Mouse (Mus musculus): ENCODE data around the gene Setd2.
A peak's percentile ranks its signal among the peaks of the same experiment; 100 is the strongest.

Gene Setd2

DNA sequence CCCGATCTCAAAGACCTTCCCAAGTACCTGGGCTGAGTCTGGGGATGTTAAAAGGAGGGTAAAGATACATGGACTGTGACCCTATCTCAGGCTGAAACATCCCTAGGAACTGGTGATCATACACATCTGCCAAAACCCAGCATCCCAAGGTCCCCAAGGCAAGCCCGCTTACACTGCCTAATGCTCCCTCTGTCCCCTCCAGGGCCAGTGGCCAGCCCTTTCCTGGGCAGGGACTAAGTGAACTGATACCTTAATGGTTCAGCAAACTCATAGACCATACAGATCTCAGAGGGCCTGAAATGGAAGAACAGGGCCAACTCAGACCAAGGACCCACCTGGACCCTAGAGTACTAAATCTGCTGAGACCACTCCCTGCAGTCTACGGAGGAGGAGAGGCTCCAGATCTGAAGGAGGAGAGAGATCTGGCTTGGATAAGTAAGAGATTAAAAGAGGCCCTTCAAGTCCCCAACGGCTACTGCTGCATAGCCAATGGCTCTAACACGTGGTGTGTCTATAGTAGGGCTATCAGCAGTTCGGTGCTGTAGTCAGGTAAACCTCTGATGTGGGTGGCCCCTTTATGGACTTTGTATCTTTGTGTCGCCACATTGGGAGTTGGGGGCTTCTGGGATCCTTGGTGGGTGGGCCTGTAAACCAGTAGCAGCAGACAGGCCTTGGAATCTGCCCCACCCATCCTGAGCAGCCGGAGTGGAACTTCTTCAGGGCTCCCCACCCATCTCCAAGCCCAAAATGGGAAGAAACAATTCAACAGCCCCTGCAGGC is 91.2 kb downstream of the Setd2 start:
- no peak for DNase-seq (ENCODE audit: low spot score)

DNA sequence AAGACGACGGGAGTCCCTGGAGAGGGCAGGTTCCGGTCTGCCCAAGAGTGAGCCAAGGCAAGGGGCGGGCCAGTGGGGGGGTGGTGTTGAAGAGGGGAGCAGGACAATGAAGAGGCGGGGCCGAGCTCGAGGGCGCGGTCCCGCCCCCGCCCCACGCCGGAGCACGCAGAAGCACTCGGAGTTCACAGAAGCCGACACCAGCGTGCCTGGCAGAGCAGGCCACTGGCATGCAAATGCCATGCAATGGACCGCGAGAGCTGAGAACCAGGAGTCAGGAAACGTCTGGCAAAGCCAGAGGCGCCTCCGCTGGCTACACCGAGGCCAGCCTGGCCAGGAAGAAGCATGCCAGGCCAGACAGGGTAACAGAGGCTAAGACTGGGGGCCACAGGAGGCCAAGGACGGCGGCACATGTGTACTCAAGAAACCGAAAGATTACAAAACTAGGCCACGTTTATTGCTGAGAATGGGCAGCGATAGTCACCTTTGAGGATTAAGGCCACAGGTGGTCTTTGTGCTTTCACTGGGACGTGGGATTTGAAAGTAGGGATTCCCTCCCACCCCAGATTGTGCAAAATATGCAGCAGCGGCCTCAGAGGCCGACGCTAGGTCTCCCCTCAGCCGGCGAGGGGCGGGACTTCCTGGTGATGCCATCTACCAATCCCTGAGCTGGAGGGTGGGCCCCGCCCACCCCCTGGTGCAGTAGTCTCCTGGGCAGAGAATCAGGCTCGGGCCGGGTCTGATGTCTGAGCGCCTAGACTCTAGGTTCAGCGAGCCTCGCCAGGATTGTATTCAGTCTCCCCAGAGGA is 92.2 kb downstream of the Setd2 start, which contains the start of gene Nradd:
TSS of gene Nradd (minus strand) at position 92 of the 806 bp plus-strand sequence.
- DNase-seq (ENCODE audit: low spot score) = peak; percentile 83

DNA sequence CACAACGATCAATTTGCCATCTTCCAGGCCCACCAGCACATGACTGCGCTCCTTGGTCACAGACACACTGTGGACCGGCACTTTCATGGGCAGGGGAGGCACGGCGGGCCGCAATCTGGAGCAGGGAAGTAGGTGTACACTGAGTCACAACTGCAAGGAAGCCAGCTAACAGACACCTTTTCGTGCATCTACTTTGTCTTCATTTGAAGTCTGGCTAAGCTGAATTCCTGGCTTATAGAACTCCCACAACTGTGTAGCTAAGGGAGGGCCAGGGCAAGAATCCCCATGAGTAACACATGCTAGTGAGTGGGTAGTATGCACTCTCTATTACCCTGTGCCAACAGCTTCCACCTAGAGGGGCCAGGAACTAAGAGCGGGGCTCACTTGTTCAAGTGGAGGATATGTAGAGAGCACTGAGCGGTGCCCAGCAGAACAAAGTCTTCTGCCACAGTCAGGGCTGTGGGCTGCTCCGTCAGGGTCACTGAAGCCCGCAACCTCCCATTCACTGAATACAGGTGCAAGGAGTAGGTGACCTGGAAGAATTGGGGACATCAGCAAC is 93.0 kb downstream of the Setd2 start:
- DNase-seq (ENCODE audit: low spot score) = no peak

DNA sequence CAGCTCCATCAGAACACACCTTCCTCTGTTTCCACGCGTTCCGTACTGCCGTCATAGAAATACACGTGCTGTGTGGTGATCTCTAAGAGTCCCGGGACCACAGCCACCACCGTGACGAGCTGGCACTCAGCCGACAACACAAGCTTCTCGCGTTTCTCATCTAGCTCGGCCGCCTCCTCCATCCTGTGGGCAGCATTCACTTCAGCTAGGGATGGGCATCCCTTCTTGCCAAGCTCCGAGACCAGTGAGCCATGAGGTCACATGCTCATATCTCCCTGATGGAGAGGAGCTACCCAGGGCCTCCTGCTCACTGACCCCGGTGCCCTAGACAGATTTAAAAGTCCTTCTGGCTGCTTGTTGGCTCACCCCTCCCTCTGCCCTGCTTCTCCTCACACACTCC is 97.8 kb downstream of the Setd2 start:
- DNase-seq (ENCODE audit: low spot score) = no peak

DNA sequence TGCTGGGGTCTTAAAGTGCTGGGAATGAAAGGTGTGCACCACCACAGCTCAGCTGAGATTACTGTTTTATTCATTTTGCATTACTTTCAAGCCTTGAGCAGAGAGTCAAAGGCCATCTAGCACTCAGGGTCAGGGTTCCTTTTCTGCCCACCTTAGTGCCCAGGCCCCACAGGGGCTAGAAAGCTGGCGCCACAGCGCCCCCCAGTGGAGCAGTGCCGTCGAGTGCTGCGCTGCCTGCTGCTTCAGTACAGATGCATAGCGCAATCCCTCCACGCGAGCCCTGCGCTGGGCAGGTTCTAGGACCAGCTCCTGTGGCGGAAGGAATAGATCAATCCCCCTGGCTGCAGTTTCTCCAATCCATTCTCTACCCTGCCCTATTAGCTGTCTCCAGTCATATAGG is 98.8 kb downstream of the Setd2 start:
- DNase-seq (ENCODE audit: low spot score) = no peak

DNA sequence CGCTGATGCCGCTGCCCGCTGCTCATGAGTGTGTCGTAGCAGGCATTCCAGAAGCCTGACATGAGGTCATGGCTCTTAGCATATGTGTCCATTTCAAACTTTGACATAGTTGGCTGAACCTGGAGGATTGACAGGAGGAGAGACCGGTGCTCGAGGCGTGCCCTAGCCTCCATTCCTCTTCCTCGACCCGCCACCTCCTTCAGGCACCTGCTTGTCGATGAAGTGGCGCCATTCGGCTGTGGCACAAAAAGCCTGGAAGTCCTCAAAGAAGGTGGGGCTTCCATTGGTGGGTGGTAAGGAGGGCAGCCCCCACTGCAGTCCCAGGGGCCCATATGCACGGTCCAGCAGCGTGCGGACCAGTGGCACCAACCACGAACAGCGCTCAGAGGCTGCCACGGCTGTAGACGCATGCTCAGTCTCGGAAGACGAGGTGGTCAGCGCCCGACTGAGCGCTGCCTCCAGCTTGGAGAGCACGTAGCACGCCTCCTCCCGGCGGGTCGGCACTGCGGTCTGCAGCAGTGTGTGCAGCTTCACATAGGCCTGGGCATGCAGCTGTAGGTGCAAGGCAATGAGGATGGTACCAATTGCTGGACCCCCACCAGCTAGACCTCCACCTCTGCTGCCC is 99.4 kb downstream of the Setd2 start:
- DNase-seq (ENCODE audit: low spot score) = no peak

DNA sequence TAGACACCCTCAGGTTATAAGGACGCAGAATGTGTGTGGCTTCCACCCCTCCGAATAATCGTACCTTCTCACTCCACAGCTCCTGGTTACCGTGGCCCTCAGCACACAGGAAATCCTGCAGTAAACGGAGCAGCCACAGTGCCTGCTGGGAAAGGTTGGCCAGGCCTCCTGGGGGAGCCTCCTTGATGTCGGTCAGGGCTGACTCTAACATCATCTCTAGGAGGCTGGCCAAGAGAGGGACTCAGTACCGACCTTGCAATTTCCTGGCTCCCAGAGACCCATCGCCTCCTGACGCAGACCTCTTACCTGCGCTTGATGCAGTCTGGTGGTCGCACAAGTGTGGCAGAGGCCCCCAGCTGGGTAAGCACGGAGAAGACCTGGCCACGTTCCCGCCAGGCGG is 100.3 kb downstream of the Setd2 start:
- no peak for DNase-seq (ENCODE audit: low spot score)

DNA sequence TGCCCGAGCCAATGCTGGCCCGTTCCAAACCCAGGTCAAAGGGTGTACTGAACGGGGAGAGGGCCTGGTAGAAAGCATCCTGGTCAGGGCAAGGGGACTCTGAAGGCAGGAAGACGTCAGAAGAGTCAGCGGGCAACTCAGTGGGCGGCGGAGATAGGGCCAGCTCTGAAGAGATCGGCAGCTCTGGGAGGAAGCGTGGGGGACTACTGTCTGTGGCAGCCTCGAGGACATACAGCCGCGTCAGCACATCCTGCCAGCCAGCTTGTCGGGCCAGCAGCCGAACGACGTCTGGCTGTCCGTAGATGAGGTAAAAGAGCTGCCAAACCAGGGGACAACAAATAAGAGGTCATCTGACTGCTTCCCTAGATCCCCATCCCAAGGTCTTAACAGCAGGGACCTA is 101.5 kb downstream of the Setd2 start:
- DNase-seq (ENCODE audit: low spot score) = no peak

DNA sequence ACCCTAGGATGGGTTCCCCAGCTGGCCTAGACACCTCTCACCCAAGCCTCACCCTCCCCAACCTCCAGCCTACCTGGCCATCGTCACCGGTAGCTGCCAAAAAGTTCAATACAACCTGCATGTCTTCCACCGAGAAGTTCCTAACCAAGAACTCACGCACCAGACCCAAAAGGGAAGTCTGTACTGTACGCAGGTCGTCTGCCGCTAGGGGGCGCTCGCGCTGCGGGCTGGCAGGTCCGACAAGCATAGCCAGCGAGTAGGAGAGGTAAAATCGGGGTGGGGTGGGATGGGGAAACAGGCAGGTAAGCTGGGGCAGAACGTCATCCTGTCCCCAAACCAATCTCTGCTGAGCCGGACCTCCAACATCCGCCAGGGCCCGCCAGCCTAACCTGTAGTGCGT is 102.8 kb downstream of the Setd2 start:
- no peak for DNase-seq (ENCODE audit: low spot score)

DNA sequence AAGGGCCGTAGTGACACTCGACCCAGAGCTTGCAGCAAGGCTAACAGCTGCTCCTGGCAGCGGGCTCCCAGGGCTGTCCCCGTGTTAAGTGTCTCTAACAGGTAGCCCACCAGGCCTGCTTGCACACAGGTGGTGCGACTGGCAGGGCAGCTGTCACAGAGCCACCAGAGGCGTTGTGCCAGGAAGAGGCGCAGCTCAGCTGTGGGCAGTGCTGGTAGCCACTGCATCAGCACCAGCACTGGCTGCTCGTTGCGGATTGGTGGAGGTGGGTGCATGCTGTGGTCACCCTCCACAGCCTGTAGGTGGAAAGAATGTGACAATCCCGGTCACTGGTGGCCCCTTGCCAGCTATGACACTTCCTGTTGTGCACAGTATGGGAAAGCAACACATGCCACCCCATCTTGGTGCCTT is 106.2 kb downstream of the Setd2 start:
- DNase-seq (ENCODE audit: low spot score) = no peak

DNA sequence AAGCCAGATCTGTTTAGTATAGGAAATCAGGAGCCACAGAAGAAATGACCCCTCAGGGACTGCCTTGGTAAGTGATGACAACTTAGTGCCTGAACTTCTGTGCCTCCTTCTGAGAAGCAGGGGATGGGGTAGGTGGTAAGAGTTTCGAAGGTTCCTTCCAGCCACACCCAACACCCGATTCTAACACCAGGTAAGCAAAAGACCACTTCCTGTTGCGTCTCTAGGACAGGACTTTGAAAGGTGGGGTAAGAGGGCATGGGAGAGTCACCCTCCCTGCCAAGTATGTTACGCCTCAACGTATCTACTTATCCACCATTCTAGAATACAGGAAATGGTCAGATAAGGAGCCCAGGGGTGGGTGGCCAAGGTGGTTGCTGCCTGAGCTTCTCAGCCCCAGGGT is 108.6 kb downstream of the Setd2 start:
- no peak for DNase-seq (ENCODE audit: low spot score)

DNA sequence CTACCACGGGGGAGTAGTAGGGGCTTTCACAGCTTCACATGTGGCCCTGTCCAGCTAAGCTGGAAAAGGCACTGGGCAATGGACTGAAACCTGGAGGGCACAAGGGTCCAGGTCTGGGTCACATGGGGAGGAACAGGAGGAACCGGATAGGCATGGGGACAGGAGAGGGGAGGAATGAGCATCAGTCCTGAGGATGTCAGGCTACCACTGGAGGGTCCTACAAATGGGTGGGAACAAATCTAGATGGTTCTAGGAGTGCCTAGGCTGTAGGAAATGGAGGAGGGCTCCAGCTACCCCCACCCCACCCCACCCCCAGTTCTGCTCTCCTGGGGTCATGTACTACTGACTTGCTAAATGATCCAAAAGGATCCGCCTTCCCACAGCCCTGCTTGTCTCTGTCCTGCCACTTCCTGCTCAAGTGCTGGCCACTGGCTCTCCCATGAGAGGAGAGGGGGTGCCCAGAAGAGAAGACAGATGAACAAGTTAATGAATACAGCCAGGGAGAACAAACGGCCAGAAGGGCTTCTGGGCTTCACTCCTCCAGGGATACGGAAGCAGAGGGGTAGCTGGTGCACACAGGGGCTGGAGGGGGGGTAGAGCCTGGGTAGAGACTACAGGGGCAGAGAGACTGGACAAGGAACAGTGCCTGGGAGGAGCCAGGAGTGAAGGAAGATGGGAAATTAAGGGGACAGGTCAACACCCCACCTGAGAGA is 110.6 kb downstream of the Setd2 start:
- no peak for DNase-seq (ENCODE audit: low spot score)

DNA sequence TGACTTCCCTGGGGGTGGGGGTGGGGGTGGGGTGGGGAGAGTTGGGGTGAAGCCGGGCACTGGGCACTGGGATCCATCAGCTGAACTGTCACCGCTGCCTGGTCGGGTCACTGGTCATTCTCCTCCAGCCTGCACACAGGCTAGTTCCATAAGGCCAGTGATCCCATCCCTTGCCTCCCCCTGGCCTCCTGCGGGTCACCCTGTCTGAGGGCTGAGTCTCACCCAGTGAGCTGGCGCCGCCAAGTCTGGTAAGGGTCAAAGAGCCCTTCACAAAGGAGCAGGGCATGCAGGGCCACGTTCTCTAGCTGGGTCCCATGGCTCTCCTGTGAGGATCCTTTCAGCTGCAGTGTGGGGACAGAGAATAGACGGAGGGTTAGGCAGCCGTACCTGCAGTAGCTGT is 111.4 kb downstream of the Setd2 start:
- no peak for DNase-seq (ENCODE audit: low spot score)

DNA sequence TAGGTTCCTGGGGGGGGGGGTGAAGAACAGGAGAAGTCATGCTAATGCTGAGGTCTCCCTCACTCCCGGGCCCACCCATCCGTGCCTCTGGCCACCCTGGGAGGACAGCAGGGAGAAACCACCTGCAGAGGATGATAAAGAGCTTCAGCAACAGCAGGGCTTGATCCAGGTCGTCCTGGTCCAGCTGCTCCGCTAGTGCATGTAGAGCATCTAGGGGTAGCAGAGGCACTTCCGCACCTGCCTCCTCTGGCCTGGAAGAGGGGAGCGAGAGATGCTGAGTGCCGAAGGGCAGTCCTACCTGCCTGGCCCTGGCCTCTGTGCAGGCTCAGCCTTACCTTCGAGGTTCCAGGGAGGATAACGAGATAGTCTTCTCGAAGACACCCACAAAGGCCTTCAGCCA is 111.9 kb downstream of the Setd2 start:
- no peak for DNase-seq (ENCODE audit: low spot score)

DNA sequence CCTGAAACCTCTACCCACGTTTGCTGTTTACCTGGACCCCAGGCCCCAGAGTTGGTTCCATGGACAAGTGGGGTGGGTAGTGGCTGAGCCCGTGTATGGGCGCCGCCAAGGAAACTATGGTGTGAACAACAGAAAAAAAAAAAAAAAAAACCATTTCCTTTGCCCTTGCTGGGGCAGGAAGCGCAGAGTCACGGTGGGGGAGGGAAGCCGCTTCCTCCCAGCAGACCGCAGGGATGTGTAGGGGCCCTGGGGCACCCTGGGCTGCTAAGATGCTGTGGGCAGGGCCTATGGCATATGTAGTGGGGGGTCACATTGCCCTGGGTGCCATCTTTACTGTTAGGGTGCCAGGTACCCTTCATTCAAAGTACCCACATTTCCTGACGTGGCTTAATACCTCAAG is 112.8 kb downstream of the Setd2 start:
- no peak for DNase-seq (ENCODE audit: low spot score)

DNA sequence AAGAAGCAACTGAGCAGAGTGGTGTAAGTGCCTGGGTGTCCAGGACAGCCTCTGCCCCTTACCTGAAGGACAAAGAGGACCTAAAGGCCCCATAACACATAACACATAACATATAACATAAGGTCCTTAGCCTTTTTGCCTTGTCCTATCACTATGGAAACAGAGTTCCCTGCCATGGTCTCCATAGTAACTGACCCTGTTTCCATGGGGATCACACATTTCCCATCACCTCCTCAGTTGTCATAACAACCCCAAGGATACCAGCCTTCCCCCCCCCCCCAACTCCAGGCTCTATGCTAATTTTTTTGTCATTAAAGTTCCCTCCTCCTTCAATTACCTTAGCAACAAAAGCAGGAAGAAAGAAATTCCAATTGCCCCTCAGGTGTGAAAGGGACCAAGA is 117.4 kb downstream of the Setd2 start:
- DNase-seq (ENCODE audit: low spot score) = no peak

DNA sequence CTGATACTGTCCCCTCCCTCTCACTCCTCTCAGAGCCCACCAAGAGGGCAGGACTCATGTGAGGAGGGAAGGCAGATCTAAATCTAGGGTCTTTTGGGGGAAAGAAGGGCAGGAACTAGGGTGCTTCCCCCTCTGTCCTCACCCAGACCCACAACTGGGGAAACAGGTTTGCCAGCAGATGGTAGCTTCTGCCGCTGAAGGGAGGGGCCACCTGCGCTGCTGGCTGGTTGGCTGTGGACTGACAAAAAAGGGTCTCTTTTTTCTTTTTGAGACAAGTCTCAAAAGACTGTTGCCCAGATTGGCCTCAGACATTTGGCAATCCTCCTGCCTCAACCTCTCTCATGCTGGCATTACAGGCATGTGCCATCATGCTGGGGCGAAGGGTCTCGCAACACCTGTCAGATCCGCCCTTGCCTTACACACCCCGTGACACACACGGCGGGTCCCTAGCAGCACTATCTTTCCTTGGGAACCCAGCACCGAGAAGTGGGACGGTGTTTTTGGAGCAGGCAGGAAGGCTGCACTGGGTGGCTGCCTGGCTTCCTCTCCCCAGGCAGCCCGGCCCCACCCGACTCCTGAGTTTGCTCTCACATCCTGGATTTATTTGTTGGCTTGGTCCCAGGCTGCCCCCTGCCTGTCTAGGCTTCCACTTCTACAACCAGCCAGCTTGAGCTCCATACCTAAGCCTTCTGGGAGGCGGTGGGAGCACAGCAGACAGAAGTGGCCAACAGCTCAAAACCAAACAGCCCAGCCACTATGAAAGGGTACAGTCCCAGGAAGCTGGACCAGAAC is 119.7 kb downstream of the Setd2 start:
- no peak for DNase-seq (ENCODE audit: low spot score)

DNA sequence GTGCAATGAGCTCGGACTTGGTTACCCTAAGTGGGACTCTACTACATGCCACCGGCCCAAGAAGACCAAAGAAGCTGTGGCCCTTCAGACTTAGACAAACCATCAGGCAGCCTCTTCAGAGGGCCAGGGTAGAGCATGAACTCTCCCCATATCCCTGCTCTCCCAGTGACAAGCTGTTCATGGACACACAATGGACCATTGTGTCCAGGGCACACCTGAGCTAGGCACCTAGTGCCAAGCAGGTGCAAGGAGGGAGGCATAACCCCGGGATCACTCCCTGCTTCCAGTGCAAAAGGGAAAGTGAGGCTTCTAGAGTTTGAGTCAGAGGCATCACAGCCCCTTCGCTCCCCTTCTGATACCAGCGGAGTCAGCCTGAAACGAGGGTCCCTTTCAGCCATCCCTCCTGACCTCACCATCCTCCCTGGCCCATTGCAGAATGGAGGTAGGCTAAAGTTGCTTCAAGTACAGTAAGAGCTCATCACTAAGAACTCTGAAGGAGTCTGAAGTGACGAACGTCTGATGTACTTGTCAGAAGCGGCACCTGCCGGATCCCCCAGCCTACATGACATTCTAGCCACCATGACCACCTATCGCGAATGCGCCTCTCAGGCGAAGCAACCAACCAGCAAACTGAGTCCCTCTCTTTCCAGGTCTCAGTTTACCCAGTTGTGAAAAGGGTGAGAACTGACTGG is 120.7 kb downstream of the Setd2 start:
- no peak for DNase-seq (ENCODE audit: low spot score)

DNA sequence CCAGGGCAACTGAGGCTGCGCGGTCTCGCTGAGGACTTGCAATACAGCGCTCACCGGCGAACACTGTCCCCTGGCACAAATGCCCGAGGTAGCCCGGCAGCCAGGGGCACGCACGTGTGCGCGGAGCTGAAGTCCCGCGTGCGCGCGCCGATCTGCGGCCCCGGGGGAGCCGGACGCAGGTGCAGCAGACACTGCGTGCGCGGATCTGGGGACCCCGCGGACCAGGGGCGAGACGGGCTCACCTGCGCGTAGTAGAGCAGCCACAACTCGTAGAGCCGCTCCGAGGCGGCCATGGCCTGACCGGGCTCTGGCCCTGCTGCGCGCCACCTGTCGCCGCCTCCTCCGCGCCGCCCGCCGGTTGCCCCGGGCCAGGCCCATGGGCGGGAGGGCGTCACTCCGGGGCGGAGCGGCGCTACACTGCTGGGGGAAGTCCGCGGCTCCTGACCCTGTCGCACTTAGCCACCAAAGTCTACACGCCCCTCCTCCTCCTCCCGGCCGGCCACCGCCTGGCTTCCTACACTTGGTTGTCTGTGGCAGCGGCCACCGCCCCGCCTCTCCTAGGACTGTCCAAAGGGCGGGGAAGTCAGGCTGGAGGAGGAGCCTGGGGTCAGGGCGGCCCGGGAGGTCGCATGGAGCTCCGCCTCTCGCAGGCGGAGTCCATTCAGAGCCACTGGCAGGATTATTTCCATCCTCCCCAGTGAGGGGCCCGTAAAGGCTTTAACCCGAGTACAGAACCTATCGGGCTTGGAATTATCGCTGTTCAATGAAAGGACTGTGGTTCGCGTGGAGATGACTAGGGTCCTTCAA is 121.5 kb downstream of the Setd2 start, which contains the start of gene Nbeal2:
TSS of gene Nbeal2 (minus strand) at position 507 of the 807 bp plus-strand sequence.
- DNase-seq (ENCODE audit: low spot score) = peak; percentile 64

Data from left cerebral cortex, adult 11 months (tissue).